In genomic region chr9:37556366-37556765, GRCm38 (mm10) we compare ENCODE assay signal across 36 mouse cellular contexts. TPM values are rescaled to one million over a fixed set of nuclear protein-coding genes. Genes with fewer than 3 reads are reported as not detected.
A peak's percentile ranks its signal among the peaks of the same experiment; 100 is the strongest.
DNase-seq lines count a peak whose midpoint lies in the region; ATAC-seq and TF ChIP-seq lines count a peak whose summit lies in the region.
"Had no signal": no experiment of that assay in that cellular context is flagged by ENCODE, and none has a peak within 500 bp of the region (broad histone marks: within the 10 kb centered on the region; RNA-seq: fewer than 3 reads in every experiment).

No protein-coding gene starts in this region.

- TF ChIP-seq EP300 in lung, postnatal 0 days (IDR thresholded peaks at IDR 0.05): no peak

- DNase-seq in layer of hippocampus, adult 2 months (ENCODE audit: low spot score in 2 of 2): no peak
- DNase-seq in layer of hippocampus, postnatal 25 days (ENCODE audit: extremely low spot score in 1 of 2, low spot score in 1 of 2): no peak
- DNase-seq in right cerebral cortex, postnatal 10 days (ENCODE audit: low spot score in 2 of 2): peak; percentile 60 to 74
- no peak for DNase-seq in right cerebral cortex, postnatal 4 days
- DNase-seq in brain, adult 2 months (ENCODE audit: low read depth, low spot score): peak; percentile 75
- no peak for DNase-seq in testis, postnatal 14 days (ENCODE audit: low spot score)
- DNase-seq in lung, postnatal 0 days (ENCODE audit: low spot score): no peak
- DNase-seq: adrenal gland, adult 2 months; adrenal gland, postnatal 36 days; cerebellum, adult 2 months; cerebellum, postnatal 14 days; gastrocnemius, postnatal 10 days; heart, postnatal 36 days; kidney, adult 2 months; kidney, postnatal 36 days; liver, embryonic 13.5 days; lung, adult 18-20 months; lung, postnatal 10 days; retina, postnatal 1 day; thymus, adult 2 months; thymus, postnatal 4 days had no signal

- no peaks in the 10 kb centered on the region for H3K9me3 ChIP-seq in lung, postnatal 0 days (ENCODE audit: low read length)
- H3K9me3 ChIP-seq: forebrain, embryonic 10.5 days; heart, embryonic 10.5 days; heart, embryonic 15.5 days; hindbrain, embryonic 12.5 days; intestine, embryonic 15.5 days; limb, embryonic 10.5 days; limb, embryonic 15.5 days; liver, embryonic 13.5 days; midbrain, embryonic 10.5 days; midbrain, embryonic 15.5 days; neural tube, embryonic 15.5 days had no signal

- peak overlapping the region; percentile 97 for H3K27ac ChIP-seq in layer of hippocampus, adult 2 months
- no peak overlapping the region for H3K27ac ChIP-seq in lung, postnatal 0 days (ENCODE audit: low read length)
- H3K27ac ChIP-seq: forebrain, embryonic 10.5 days; heart, embryonic 10.5 days; heart, embryonic 15.5 days; hindbrain, embryonic 12.5 days; hindbrain, postnatal 0 days; intestine, embryonic 15.5 days; limb, embryonic 10.5 days; limb, embryonic 15.5 days; liver, embryonic 13.5 days; macrophage; midbrain, embryonic 10.5 days; midbrain, embryonic 15.5 days; neural tube, embryonic 15.5 days had no signal

- TF ChIP-seq CTCF in layer of hippocampus, adult 2 months (conservative IDR thresholded peaks at IDR 0.05): no peak
- TF ChIP-seq CTCF in lung, postnatal 0 days (IDR thresholded peaks at IDR 0.05): no peak

- no peak overlapping the region for H3K4me3 ChIP-seq in layer of hippocampus, adult 2 months
- H3K4me3 ChIP-seq in lung, postnatal 0 days (ENCODE audit: low read depth, low read length): no peak overlapping the region
- H3K4me3 ChIP-seq: forebrain, embryonic 10.5 days; heart, embryonic 10.5 days; heart, embryonic 15.5 days; hindbrain, embryonic 12.5 days; intestine, embryonic 15.5 days; limb, embryonic 10.5 days; limb, embryonic 15.5 days; liver, embryonic 13.5 days; midbrain, embryonic 10.5 days; midbrain, embryonic 15.5 days; neural tube, embryonic 15.5 days had no signal

- H3K4me1 ChIP-seq in lung, postnatal 0 days (ENCODE audit: insufficient read depth, low read depth, low read length): peaks cover 8% of the 10 kb centered on the region

- H3K27me3 ChIP-seq in lung, postnatal 0 days (replicated peaks; ENCODE audit: insufficient read depth, low read length): peaks cover 6% of the 10 kb centered on the region; the same call in 1 of the 2 replicates

- no peak overlapping the region for H3K9ac ChIP-seq in lung, postnatal 0 days (replicated peaks; ENCODE audit: low read depth)
- H3K9ac ChIP-seq: heart, embryonic 15.5 days; hindbrain, embryonic 12.5 days; intestine, embryonic 15.5 days; limb, embryonic 15.5 days; liver, embryonic 13.5 days; midbrain, embryonic 15.5 days; neural tube, embryonic 15.5 days had no signal

- no peak for ATAC-seq in lung, postnatal 0 days
- ATAC-seq: activated CD4-positive, CD25-positive, alpha-beta regulatory T cell, adult 4 months; forebrain, embryonic 16.5 days; hindbrain, postnatal 0 days; intestine, embryonic 15.5 days; midbrain, embryonic 15.5 days had no signal

- H3K36me3 ChIP-seq in lung, postnatal 0 days (ENCODE audit: insufficient read depth, low read length): no peaks in the 10 kb centered on the region
- H3K36me3 ChIP-seq: forebrain, embryonic 10.5 days; heart, embryonic 10.5 days; heart, embryonic 15.5 days; hindbrain, embryonic 12.5 days; intestine, embryonic 15.5 days; limb, embryonic 10.5 days; limb, embryonic 15.5 days; liver, embryonic 13.5 days; midbrain, embryonic 10.5 days; midbrain, embryonic 15.5 days; neural tube, embryonic 15.5 days had no signal

- 65% methylated on average over 3 of the region's 3 CpGs for WGBS in lung, postnatal 0 days

- H3K4me2 ChIP-seq in lung, postnatal 0 days (replicated peaks; ENCODE audit: low read depth, low read length): no peak overlapping the region
- H3K4me2 ChIP-seq: heart, embryonic 15.5 days; hindbrain, embryonic 12.5 days; intestine, embryonic 15.5 days; limb, embryonic 15.5 days; liver, embryonic 13.5 days; midbrain, embryonic 15.5 days; neural tube, embryonic 15.5 days had no signal

RNA-seq across cellular contexts. Expression of gene Siae, which starts 0.9 kb away (rescaled TPM):
- 10 to 100 TPM in 1 of 2 experiments, 1 to 10 TPM in 1; 9.6 to 14.0 TPM for total RNA-seq in layer of hippocampus, adult 2 months (2021)
- total RNA-seq in layer of hippocampus, postnatal 25 days (2021): 10 to 100 TPM; 11.7 to 12.3 TPM
- polyA plus RNA-seq in lung, postnatal 0 days (2015; fragmentation: Nextera tagmentation; extraction: Ambion mirVana): 7.7 and 9.9 TPM in 2 replicates

RNA-seq across cellular contexts. Expression of gene Nrgn, which starts 3.7 kb away (rescaled TPM):
- 1,000 to 10,000 TPM; 1,464 to 1,512 TPM for total RNA-seq in layer of hippocampus, adult 2 months (2021)
- 1,000 to 10,000 TPM; 1,702 to 1,721 TPM for total RNA-seq in layer of hippocampus, postnatal 25 days (2021)
- polyA plus RNA-seq in lung, postnatal 0 days (2015; fragmentation: Nextera tagmentation; extraction: Ambion mirVana): 4.0 and 4.2 TPM in 2 replicates

RNA-seq across cellular contexts. Expression of gene Vsig2, which starts 17.3 kb away (rescaled TPM):
- total RNA-seq in layer of hippocampus, adult 2 months (2021): 1 to 10 TPM; 2.5 to 3.7 TPM
- 1 to 10 TPM; 2.8 to 4.4 TPM for total RNA-seq in layer of hippocampus, postnatal 25 days (2021)
- polyA plus RNA-seq in lung, postnatal 0 days (2015; fragmentation: Nextera tagmentation; extraction: Ambion mirVana): 85.6 and 94.9 TPM in 2 replicates
- polyA plus RNA-seq: activated CD4-positive, CD25-positive, alpha-beta regulatory T cell, adult 4 months; macrophage had no signal

RNA-seq across cellular contexts. Expression of gene Esam, which starts 28.5 kb away (rescaled TPM):
- 10 to 100 TPM; 18.3 to 19.3 TPM for total RNA-seq in layer of hippocampus, adult 2 months (2021)
- 10 to 100 TPM; 17.2 to 17.8 TPM for total RNA-seq in layer of hippocampus, postnatal 25 days (2021)
- 256 and 260 TPM in 2 replicates for polyA plus RNA-seq in lung, postnatal 0 days (2015; fragmentation: Nextera tagmentation; extraction: Ambion mirVana)
- total RNA-seq: granulocyte monocyte progenitor cell, adult 5-6 weeks had no signal

RNA-seq across cellular contexts. Expression of gene Spa17, which starts 57.2 kb away (rescaled TPM):
- total RNA-seq in layer of hippocampus, adult 2 months (2021): 1 to 10 TPM; 1.5 to 1.9 TPM
- 1 to 10 TPM; 2.3 to 2.8 TPM for total RNA-seq in layer of hippocampus, postnatal 25 days (2021)
- polyA plus RNA-seq in lung, postnatal 0 days (2015; fragmentation: Nextera tagmentation; extraction: Ambion mirVana): 19.2 and 21.6 TPM in 2 replicates
- total RNA-seq: hindbrain, postnatal 0 days had no signal

Comparison
In these comparisons a context has a peak if more than half of its experiments do, and no peak if none do; other contexts are left out.
1. DNase-seq: peak in right cerebral cortex, postnatal 10 days (2 of 2) and brain, adult 2 months (single experiment); none in layer of hippocampus, adult 2 months (0 of 2), layer of hippocampus, postnatal 25 days (0 of 2), right cerebral cortex, postnatal 4 days (single experiment), testis, postnatal 14 days (single experiment) and lung, postnatal 0 days (single experiment).